Mouse (Mus musculus): ENCODE data around the gene Helz.

- TF ChIP-seq POLR2A (IDR thresholded peaks at IDR 0.05; ENCODE audit: borderline replicate concordance, extremely low read depth, insufficient read depth, insufficient read length, poor library complexity, severe bottlenecking) (no peak), CTCF (IDR thresholded peaks at IDR 0.05; ENCODE audit: borderline replicate concordance, extremely low read depth, insufficient read depth, insufficient read length) (no peak)
Measured at GRCm38 (mm10) chr11:107674006-107674405, 126.3 kb downstream of the Helz start.

Measured in brain, embryonic 14.5 days (tissue).